Mouse (Mus musculus) hindbrain, embryonic 12.5 days (tissue): ENCODE measurements around the gene Retreg3. TPM values are rescaled to one million over a fixed set of nuclear protein-coding genes. Genes with fewer than 3 reads are reported as not detected.

ENCODE experiments used
- ATAC-seq: fragments of 200-750 bp; cut with Nextera tagmentation; 2 replicates; pipeline ENCODE4 v1.8.0; 2017; ENCODE audit warnings: moderate TSS enrichment; ENCODE audit not compliant: low FRiP score
- H3K27ac ChIP-seq: fragments of 300-500 bp; sonication (generic); 2 replicates; pipeline ENCODE4 v1.5.1; 2016; ENCODE audit warnings: mild to moderate bottlenecking
- H3K27me3 ChIP-seq: fragments of 300-500 bp; sonication (generic); 2 replicates; pipeline ENCODE4 v1.6.1; 2016; ENCODE audit warnings: mild to moderate bottlenecking
- H3K36me3 ChIP-seq: fragments of 300-500 bp; sonication (generic); 2 replicates; pipeline ENCODE4 v1.6.1; 2016; ENCODE audit warnings: mild to moderate bottlenecking
- H3K4me1 ChIP-seq: fragments of 300-500 bp; sonication (generic); 2 replicates; pipeline ENCODE4 v1.6.1; 2016
- H3K4me2 ChIP-seq: fragments of 300-500 bp; sonication (generic); replicated peaks from 2 replicates; pipeline ENCODE4 v1.6.1; 2016; ENCODE audit warnings: mild to moderate bottlenecking
- H3K4me3 ChIP-seq: fragments of 300-500 bp; sonication (generic); 2 replicates; pipeline ENCODE4 v1.5.1; 2016; ENCODE audit warnings: mild to moderate bottlenecking
- H3K9ac ChIP-seq: fragments of 300-500 bp; sonication (generic); 2 replicates; pipeline ENCODE4 v1.6.1; 2016; ENCODE audit warnings: mild to moderate bottlenecking, moderate library complexity
- H3K9me3 ChIP-seq: fragments of 300-500 bp; sonication (generic); replicated peaks from 2 replicates; pipeline ENCODE4 v1.6.1; 2016; ENCODE audit warnings: mild to moderate bottlenecking
- WGBS: fragments of 180-500 bp; shearing (Covaris S2); methylation state at CpG from one replicate; pipeline ENCODE4 v1.1.7; 2016; 5-methylcytosine and 5-hydroxymethylcytosine counted together
- microRNA-seq: library from miRNA; unstranded; fragments of <30 nt; microRNA quantifications from one replicate; pipeline ENCODE4, GENCODE M21; 2017
- polyA plus RNA-seq: library from polyadenylated mRNA; unstranded; fragments of >200 nt; fragmentation: Nextera tagmentation; extraction: Ambion mirVana; gene quantifications from 2 replicates; pipeline ENCODE4 v1.2.1, GENCODE M21; 2016

Retreg3 gene
- polyA plus RNA-seq, 1 experiment from 2014 or later: 23.2 TPM

DNA sequence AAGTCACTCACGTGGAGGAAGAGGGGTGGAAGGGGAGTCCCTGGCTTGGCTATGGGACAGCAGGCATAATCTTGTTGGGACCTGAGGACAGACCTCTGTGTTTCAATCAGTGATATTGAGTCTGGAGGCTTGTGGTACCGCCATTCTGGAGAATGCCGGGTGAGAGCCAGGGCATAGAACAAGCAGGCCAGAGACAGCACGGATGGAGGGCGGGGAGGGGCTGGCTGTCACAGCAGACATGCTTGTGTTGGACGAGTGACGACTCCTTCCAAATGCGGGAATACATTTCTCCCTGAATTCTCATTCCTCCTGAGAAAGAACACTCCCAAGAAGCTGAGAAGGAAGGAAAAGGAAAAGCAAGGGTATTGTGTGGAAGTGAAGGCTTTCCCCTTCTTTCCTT lies 68.1 kb downstream of the Retreg3 start:
- H3K4me2 ChIP-seq: no peak overlapping the region
- 90% methylated on average over 8 of the region's 8 CpGs for WGBS
- ATAC-seq: no peak
- H3K4me3 ChIP-seq: no peak overlapping the region
- no peaks in the 10 kb centered on the region for H3K27me3 ChIP-seq
- peaks cover 89% of the 10 kb centered on the region for H3K36me3 ChIP-seq
- H3K9ac ChIP-seq: no peak overlapping the region
- H3K4me1 ChIP-seq: no peaks in the 10 kb centered on the region
- H3K27ac ChIP-seq: no peak overlapping the region
- H3K9me3 ChIP-seq: no peaks in the 10 kb centered on the region

DNA sequence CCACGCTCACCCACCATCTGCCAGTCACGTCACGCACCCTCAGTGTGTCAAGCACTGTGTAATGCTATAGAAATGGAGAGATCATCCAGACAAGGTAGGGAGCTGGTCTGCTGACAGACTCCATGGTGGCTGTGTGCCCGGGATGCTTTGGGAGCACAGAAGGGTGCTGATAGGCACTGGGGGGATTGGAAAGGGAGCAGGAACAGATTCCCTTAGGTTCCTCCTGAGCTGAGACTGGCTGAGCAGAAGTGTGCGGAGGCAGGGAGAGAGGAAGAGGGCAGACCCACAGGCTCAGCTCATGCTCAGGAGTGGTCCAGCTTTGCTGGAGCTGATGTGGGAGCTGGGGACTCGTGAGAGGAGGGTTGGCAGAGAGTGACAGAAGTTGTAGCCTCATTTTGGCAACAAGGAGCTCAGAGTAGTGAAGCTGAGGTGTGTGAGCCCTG lies 68.6 kb downstream of the Retreg3 start:
- Histone ChIP-seq H3K27ac (no peak overlapping the region), H3K36me3 (peaks cover 89% of the 10 kb centered on the region), H3K9me3 (no peaks in the 10 kb centered on the region), H3K27me3 (no peaks in the 10 kb centered on the region), H3K9ac (no peak overlapping the region), H3K4me2 (no peak overlapping the region), H3K4me1 (no peaks in the 10 kb centered on the region), H3K4me3 (no peak overlapping the region)
- WGBS: 85% methylated on average over 6 of the region's 6 CpGs
- no peak for ATAC-seq

DNA sequence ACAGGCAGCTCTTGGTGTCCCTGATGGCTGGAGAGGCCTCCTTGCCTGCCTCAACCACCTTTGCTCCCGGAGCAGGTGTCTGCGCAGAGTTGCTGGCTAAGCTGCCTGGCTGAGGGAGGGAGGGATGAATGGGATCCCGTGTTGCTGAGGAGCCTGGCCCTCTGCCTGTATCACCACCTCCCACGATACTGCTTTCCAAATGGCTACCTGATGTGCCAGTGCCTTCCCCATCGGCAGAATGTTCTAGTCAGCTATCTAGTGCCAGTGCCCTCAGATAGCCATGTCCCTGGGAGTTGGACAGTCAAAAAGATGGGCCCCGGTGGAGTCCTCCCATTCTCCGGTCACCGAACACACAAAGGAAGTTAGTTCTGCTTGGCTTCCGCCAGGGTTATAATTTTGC lies 69.3 kb downstream of the Retreg3 start:
- Histone ChIP-seq H3K36me3 (peaks cover 91% of the 10 kb centered on the region), H3K27me3 (no peaks in the 10 kb centered on the region), H3K27ac (no peak overlapping the region), H3K4me3 (no peak overlapping the region), H3K4me2 (no peak overlapping the region), H3K9me3 (no peaks in the 10 kb centered on the region), H3K4me1 (no peaks in the 10 kb centered on the region), H3K9ac (no peak overlapping the region)
- no peak for ATAC-seq
- 83% methylated on average over 9 of the region's 9 CpGs for WGBS

DNA sequence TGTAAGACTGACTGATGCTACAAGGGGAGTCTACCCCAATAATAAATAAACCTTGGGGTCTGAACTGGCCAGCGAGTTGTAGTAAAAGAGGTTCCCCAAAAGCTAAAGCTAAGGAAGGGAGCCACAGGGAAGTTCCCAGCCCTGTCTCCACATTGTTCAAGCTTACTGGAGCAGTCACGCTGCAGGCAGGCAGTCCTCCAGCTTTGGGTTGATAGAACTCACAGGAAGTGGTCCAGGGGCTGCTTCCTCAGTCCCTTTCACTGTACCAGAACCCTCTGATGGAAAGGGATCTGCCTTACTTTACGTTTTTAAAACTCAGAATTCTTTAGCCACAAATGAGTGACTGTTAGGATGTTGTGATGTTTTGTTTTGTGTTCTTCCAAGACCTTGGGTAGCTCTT lies 72.2 kb downstream of the Retreg3 start:
- H3K27ac ChIP-seq: no peak overlapping the region
- no peak overlapping the region for H3K9ac ChIP-seq
- H3K27me3 ChIP-seq: no peaks in the 10 kb centered on the region
- no peak overlapping the region for H3K4me3 ChIP-seq
- no peak overlapping the region for H3K4me2 ChIP-seq
- ATAC-seq: no peak
- 79% methylated on average over 3 of the region's 3 CpGs for WGBS
- peaks cover 95% of the 10 kb centered on the region for H3K36me3 ChIP-seq
- H3K9me3 ChIP-seq: no peaks in the 10 kb centered on the region
- H3K4me1 ChIP-seq: no peaks in the 10 kb centered on the region

DNA sequence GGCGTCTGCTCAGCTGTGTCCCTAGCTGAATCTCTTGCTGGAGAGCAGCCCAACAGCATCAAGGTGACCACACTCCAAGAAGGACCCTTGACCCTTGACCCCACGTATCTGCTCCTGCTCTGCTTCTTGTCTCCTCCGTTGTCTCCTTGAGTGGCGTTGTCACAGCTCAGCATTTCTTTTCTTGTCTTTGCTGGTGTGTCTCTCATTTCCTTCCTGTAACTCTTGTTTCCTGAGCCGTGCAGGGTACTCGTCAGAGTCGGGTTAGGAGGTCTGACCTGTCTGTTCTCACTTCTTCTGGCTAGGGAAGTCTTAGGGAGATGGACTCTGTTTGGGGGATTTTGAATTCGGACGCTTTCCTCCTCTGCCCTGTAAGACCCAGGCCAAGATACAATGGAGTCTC lies 73.3 kb downstream of the Retreg3 start:
- Histone ChIP-seq H3K4me2 (no peak overlapping the region), H3K4me1 (no peaks in the 10 kb centered on the region), H3K9ac (no peak overlapping the region), H3K9me3 (no peaks in the 10 kb centered on the region), H3K27ac (no peak overlapping the region), H3K36me3 (peaks cover 94% of the 10 kb centered on the region), H3K4me3 (no peak overlapping the region), H3K27me3 (no peaks in the 10 kb centered on the region)
- 68% methylated on average over 9 of the region's 9 CpGs for WGBS
- no peak for ATAC-seq

Small RNA genes lying within 50 kb of the gene (microRNA-seq; reads per million reads assigned to microRNA genes)
- gene Gm27626: not detected

Other genes with a start within 250 kb of the Retreg3 start
- 41.4 and 47.4 TPM in 2 replicates for gene Stat3, start 180.4 kb downstream of the Retreg3 start, polyA plus RNA-seq
- gene Cavin1, start 149.0 kb downstream of the Retreg3 start, polyA plus RNA-seq: 51.4 and 63.2 TPM in 2 replicates
- 70.2 and 74.1 TPM in 2 replicates for gene Atp6v0a1, start 110.4 kb downstream of the Retreg3 start, polyA plus RNA-seq
- 13.3 and 13.7 TPM in 2 replicates for gene Naglu, start 49.9 kb downstream of the Retreg3 start, polyA plus RNA-seq
- gene Hsd17b1, start 41.5 kb downstream of the Retreg3 start, polyA plus RNA-seq: 0.23 and 0.26 TPM in 2 replicates
- 45.6 and 51.2 TPM in 2 replicates for gene Coasy, start 37.3 kb downstream of the Retreg3 start, polyA plus RNA-seq
- gene Mlx, start 32.6 kb downstream of the Retreg3 start, polyA plus RNA-seq: 62.1 and 62.4 TPM in 2 replicates
- 30.5 and 34.3 TPM in 2 replicates for gene Psmc3ip, start 24.5 kb downstream of the Retreg3 start, polyA plus RNA-seq
- gene Tubg1, start within 50 bp of the Retreg3 start, polyA plus RNA-seq: 81.6 and 83.2 TPM in 2 replicates
- gene Tubg2, start 36.0 kb upstream of the Retreg3 start, polyA plus RNA-seq: 10.4 and 12.9 TPM in 2 replicates
- 0.97 and 1.2 TPM in 2 replicates for gene Cntnap1, start 50.6 kb upstream of the Retreg3 start, polyA plus RNA-seq
- 14.3 and 15.4 TPM in 2 replicates for gene Plekhh3, start 51.5 kb upstream of the Retreg3 start, polyA plus RNA-seq
- gene Ccr10, start 55.5 kb upstream of the Retreg3 start, polyA plus RNA-seq: 0.23 and 0.61 TPM in 2 replicates
- gene Ezh1, start 106.6 kb upstream of the Retreg3 start, polyA plus RNA-seq: 17.3 and 18.5 TPM in 2 replicates
- gene Ramp2, start 126.1 kb upstream of the Retreg3 start, polyA plus RNA-seq: 60.1 and 62.2 TPM in 2 replicates
- 90.9 and 97.4 TPM in 2 replicates for gene Vps25, start 133.8 kb upstream of the Retreg3 start, polyA plus RNA-seq
- gene Wnk4, start 140.7 kb upstream of the Retreg3 start, polyA plus RNA-seq: 8.5 and 9.5 TPM in 2 replicates
- gene Cntd1, start 159.1 kb upstream of the Retreg3 start, polyA plus RNA-seq: 1.5 TPM in 2 replicates
- gene Coa3, start 159.2 kb upstream of the Retreg3 start, polyA plus RNA-seq: 195 and 210 TPM in 2 replicates
- 154 and 158 TPM in 2 replicates for gene Becn1, start 182.4 kb upstream of the Retreg3 start, polyA plus RNA-seq
- gene Psme3, start 196.3 kb upstream of the Retreg3 start, polyA plus RNA-seq: 157 and 169 TPM in 2 replicates
- 2.4 and 3.5 TPM in 2 replicates for gene Aoc2, start 205.2 kb upstream of the Retreg3 start, polyA plus RNA-seq
- gene Aoc3, start 210.7 kb upstream of the Retreg3 start, polyA plus RNA-seq: 0.07 TPM in 1 of 2 replicates, not detected in the other
- gene G6pc, start 247.7 kb upstream of the Retreg3 start, polyA plus RNA-seq: not detected in 2 replicates